Mouse (Mus musculus): ENCODE data around the gene Eomes. TPM values are rescaled to one million over a fixed set of nuclear protein-coding genes. Genes with fewer than 3 reads are reported as not detected.

Eomes gene
- polyA plus RNA-seq, 1 experiment from 2014 or later = 0.25 TPM

DNA sequence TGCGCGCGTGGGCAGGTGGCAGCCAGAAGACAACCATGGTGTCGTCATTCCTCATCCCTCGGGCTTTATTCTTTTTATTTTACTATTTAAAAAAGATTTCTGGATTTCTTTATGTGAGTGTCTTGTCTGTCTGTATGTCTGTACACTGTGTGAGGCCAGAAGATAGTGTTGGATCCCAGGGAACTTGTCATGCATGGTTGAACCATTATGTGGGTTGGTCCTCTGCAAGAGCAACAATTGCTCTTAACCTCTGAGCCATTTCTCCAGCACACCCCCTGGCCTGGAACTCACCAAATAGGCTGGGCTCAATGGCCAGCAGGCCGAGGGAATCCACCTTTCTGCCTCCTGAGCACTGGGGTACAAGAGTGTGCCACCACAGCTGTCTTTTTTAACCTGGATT is 29.5 kb downstream of the Eomes start:
- peak overlapping the region; percentile 90; the same call in 1 of the 2 replicates for H3K4me3 ChIP-seq
- H3K36me3 ChIP-seq = no peaks in the 10 kb centered on the region
- peak overlapping the region; percentile 99 for H3K4me2 ChIP-seq (replicated peaks)
- no peaks in the 10 kb centered on the region for H3K27me3 ChIP-seq
- H3K27ac ChIP-seq = no peak overlapping the region
- no peaks in the 10 kb centered on the region for H3K9me3 ChIP-seq (replicated peaks)
- peak overlapping the region; percentile 93 for H3K9ac ChIP-seq
- ATAC-seq (ENCODE audit: low FRiP score) = no peak
- 72% methylated on average over 6 of the region's 6 CpGs for WGBS
- peaks cover 35% of the 10 kb centered on the region for H3K4me1 ChIP-seq

DNA sequence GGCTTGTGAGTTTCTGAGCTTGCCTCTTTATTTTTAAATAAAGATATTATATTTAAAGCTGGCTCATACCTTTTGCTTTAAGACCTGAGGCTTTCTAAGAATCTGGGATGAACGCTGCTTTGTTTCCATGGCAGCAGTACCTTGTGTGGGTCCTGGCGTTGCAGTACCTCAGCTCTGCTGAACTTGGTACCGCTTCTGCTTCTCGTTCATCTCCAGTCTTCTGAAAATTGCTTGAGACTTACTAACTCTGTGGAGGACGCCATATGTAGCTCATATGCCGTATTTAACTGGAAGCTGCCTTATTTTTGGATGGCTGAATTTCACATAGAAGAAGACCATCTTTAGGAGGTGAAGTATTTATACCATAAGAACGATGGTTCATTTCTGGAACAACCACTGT is 30.6 kb downstream of the Eomes start:
- no peak overlapping the region for H3K27ac ChIP-seq
- H3K4me3 ChIP-seq = no peak overlapping the region
- 92% methylated on average over 7 of the region's 7 CpGs for WGBS
- H3K27me3 ChIP-seq = no peaks in the 10 kb centered on the region
- H3K9me3 ChIP-seq (replicated peaks) = no peaks in the 10 kb centered on the region
- peaks cover 35% of the 10 kb centered on the region for H3K4me1 ChIP-seq
- no peaks in the 10 kb centered on the region for H3K36me3 ChIP-seq
- ATAC-seq (ENCODE audit: low FRiP score) = no peak
- H3K9ac ChIP-seq = no peak overlapping the region
- no peak overlapping the region for H3K4me2 ChIP-seq (replicated peaks)

DNA sequence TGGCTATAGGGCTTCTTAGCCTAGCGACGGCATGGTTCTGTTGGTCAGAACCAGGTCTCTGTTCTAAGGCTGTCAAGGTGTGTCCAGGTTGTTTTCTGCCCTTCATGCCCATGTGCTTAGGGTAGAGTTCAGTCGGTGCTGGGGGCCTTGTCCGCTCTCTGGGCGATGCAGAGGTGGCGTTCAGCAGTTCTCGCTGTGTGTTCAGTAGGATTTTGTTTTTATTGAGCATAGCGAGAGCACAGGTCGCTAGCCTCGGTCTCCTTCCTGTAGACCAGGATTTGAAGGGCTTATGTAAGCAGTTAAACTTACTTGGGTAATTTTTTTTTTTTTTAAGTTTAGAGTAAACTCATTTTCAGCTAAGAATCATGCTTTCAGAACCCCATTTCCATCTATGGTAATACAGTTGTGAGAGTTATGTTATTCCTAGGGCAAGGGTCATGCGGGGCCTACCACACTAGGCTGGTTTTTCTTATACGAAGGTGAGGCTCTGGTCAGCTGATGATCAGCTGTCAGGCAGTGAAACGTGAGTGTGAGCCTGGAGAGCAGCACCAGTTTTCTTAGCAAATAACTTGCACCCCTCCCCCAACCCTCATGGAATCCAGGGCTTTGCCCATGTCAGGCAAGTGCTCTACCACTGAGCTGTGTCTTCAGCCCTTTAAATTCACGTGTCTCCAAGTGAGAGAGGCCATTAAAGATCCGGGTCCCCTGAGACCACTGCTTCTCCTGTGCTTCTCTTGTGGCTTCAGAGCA is 33.1 kb downstream of the Eomes start:
- H3K9me3 ChIP-seq (replicated peaks) = no peaks in the 10 kb centered on the region
- peaks cover 35% of the 10 kb centered on the region for H3K4me1 ChIP-seq
- no peak overlapping the region for H3K4me2 ChIP-seq (replicated peaks)
- no peaks in the 10 kb centered on the region for H3K27me3 ChIP-seq
- H3K9ac ChIP-seq = no peak overlapping the region
- no peak overlapping the region for H3K27ac ChIP-seq
- H3K4me3 ChIP-seq = no peak overlapping the region
- no peak for ATAC-seq (ENCODE audit: low FRiP score)
- peaks cover 12% of the 10 kb centered on the region for H3K36me3 ChIP-seq
- 78% methylated on average over 15 of the region's 15 CpGs for WGBS

DNA sequence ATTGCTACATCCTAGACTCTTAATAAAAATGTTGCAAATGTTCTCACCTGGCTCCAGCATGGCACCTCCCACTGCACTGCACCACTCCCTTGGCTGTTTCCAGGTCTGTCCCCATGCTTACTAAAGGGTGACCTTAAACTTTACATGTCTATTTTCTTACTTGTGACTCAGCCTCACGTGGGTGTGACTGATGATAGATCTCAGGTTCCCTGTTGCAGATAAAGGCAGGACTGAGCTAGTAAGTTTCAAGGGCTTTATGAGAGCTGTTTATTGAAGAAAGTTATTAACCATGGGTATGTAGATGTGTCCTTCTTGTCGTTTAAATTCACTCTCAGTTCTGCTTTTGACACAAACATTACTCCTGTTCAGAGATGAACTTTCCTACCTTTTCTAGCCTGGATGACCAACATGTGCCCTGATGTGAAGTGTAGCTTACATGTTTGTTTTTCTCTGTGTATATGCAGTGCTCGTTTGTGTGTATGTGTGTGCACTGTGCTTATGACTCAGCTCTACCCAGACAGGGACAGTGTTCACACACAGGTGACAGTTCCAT is 34.7 kb downstream of the Eomes start:
- ATAC-seq (ENCODE audit: low FRiP score) = no peak
- peaks cover 24% of the 10 kb centered on the region for H3K4me1 ChIP-seq
- H3K4me2 ChIP-seq (replicated peaks) = no peak overlapping the region
- H3K9me3 ChIP-seq (replicated peaks) = no peaks in the 10 kb centered on the region
- H3K4me3 ChIP-seq = no peak overlapping the region
- WGBS = 81% methylated on average over 3 of the region's 3 CpGs
- H3K36me3 ChIP-seq = peaks cover 14% of the 10 kb centered on the region
- H3K9ac ChIP-seq = no peak overlapping the region
- H3K27me3 ChIP-seq = no peaks in the 10 kb centered on the region
- no peak overlapping the region for H3K27ac ChIP-seq

DNA sequence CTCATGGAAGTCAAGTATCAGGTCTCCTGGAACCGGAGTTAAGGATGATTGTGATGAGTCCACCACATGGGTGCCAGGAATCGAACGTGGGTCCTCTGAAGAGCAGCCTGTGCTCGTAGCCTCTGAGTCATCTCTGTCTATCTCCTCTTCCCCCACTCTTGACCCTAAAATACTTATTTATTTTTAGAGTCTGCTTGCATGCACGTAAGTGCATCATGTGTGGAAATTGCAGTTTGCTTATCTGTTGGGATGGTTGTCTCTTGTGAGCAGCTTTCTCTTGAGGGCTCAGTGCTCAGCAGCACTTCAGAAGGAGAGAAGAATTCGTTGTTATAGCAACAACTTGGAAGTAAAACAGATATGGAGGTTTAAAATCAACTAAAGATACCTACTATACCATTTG is 37.5 kb downstream of the Eomes start:
- Histone ChIP-seq H3K27me3 (no peaks in the 10 kb centered on the region), H3K36me3 (peaks cover 14% of the 10 kb centered on the region), H3K4me3 (no peak overlapping the region), H3K27ac (no peak overlapping the region), H3K9ac (no peak overlapping the region), H3K4me1 (peaks cover 18% of the 10 kb centered on the region), H3K9me3 (replicated peaks) (no peaks in the 10 kb centered on the region), H3K4me2 (replicated peaks) (no peak overlapping the region)
- WGBS = 93% methylated on average over 6 of the region's 6 CpGs
- ATAC-seq (ENCODE audit: low FRiP score) = no peak

DNA sequence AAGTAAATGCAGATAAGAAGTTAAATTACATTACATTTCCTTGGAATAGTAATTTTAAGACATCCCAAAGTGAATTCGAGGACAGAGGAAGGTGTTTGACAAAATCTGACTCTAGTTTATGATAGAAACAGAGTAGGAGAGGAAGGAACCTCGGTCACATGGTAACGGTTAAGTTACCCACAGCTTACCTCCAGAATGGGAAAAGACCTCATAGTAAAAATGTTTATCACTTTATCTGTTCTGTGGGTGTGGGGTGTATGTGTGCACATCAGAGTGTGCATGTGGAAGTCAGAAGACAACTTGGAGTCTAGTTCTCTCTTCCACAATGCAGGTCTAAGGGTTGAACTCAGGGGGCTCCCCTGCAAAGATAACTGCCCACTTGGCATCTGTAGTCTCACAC is 38.1 kb downstream of the Eomes start:
- WGBS = 94% methylated on average over 3 of the region's 3 CpGs
- H3K9ac ChIP-seq = no peak overlapping the region
- H3K4me3 ChIP-seq = no peak overlapping the region
- H3K9me3 ChIP-seq (replicated peaks) = no peaks in the 10 kb centered on the region
- peaks cover 13% of the 10 kb centered on the region for H3K4me1 ChIP-seq
- no peak overlapping the region for H3K27ac ChIP-seq
- no peaks in the 10 kb centered on the region for H3K27me3 ChIP-seq
- no peak overlapping the region for H3K4me2 ChIP-seq (replicated peaks)
- ATAC-seq (ENCODE audit: low FRiP score) = no peak
- peaks cover 14% of the 10 kb centered on the region for H3K36me3 ChIP-seq

DNA sequence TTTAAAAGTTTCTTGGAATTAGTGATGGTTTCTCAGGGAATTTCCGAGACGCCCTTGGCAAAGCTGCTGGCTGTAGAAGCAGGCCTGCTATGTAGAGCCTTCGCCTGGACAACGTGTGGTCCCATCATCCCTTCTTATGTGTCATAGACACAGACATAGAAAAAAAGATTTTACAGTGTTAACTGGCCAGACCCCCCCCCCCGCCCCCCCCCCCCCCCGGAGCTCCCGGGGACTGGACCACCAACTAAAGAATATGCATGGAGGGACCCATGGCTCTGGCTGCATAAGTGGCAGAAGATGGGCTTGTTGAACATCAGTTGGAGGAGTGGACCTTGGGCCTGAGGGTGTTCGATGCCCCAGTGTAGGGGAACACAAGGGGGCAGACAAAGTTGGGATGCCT is 39.6 kb downstream of the Eomes start:
- Histone ChIP-seq H3K4me2 (replicated peaks) (no peak overlapping the region), H3K9me3 (replicated peaks) (no peaks in the 10 kb centered on the region), H3K27me3 (no peaks in the 10 kb centered on the region), H3K4me3 (no peak overlapping the region), H3K27ac (no peak overlapping the region), H3K36me3 (peaks cover 17% of the 10 kb centered on the region), H3K4me1 (peaks cover 11% of the 10 kb centered on the region), H3K9ac (no peak overlapping the region)
- WGBS = 80% methylated on average over 7 of the region's 8 CpGs
- no peak for ATAC-seq (ENCODE audit: low FRiP score)

DNA sequence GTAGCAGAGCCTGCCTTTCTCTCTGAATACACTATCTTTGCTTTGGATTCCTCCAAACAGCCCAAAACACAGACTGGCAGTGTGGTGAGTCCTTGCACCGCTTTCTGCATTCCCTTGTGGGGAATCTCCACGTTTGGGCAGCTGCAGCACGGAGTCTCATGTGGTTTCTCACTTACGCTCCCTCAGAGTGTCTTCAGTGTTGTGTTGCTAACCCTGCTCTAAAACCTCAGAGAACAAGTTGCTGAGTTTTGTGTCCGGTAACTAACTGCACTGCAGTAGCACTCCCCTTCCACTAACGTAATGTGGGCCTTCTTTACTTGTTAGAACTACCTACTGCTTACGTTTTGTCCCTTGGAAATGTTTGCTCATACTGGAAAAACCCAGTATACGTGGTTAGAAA is 41.1 kb downstream of the Eomes start:
- no peak overlapping the region for H3K4me3 ChIP-seq
- H3K9me3 ChIP-seq (replicated peaks) = no peaks in the 10 kb centered on the region
- WGBS = 64% methylated on average over 8 of the region's 8 CpGs
- no peak overlapping the region for H3K9ac ChIP-seq
- peaks cover 27% of the 10 kb centered on the region for H3K36me3 ChIP-seq
- ATAC-seq (ENCODE audit: low FRiP score) = no peak
- peaks cover 11% of the 10 kb centered on the region for H3K4me1 ChIP-seq
- H3K27ac ChIP-seq = no peak overlapping the region
- H3K4me2 ChIP-seq (replicated peaks) = no peak overlapping the region
- H3K27me3 ChIP-seq = no peaks in the 10 kb centered on the region

DNA sequence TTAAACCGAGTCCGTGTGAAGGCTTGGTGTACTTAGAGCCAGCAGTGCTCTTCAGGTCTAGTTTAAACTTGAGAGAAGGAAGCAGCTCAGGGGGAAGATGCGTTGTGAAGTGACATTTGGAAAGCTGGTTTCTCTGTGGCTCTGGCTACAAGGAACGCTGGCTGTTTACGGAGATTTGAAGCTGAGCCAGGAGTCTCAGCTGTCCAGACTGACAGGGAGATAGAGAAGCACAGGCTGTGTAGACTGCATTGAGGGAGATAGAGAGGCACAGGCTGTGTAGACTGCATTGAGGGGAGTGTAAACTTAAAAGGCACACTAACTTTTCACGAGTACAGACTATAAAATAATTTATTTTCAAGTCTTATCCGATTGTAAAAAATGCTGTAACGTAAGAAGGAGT is 42.0 kb downstream of the Eomes start:
- ATAC-seq (ENCODE audit: low FRiP score) = no peak
- H3K27ac ChIP-seq = no peak overlapping the region
- WGBS = 68% methylated on average over 8 of the region's 8 CpGs
- H3K4me1 ChIP-seq = peaks cover 11% of the 10 kb centered on the region
- H3K36me3 ChIP-seq = peaks cover 27% of the 10 kb centered on the region
- no peaks in the 10 kb centered on the region for H3K27me3 ChIP-seq
- H3K4me3 ChIP-seq = no peak overlapping the region
- H3K9me3 ChIP-seq (replicated peaks) = no peaks in the 10 kb centered on the region
- no peak overlapping the region for H3K4me2 ChIP-seq (replicated peaks)
- no peak overlapping the region for H3K9ac ChIP-seq

DNA sequence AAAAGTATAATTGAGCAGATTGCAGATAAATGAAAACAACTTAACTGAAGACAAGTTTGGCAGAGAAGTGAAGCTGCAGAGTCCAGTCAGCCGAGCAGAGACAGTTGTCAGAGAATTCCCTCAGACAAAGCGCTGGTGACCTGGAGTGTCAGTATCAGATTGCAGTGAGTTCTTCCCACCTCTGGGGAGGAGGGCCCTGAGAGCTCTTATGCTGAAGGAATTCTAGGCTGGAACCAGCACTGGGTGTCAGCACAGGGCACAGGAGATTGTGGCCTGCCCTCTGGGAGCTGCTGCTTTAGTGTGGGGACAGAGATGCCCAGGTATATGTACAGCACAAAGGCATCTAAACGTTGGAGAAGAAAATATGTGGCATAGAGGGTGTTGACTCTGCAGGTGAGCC is 42.8 kb downstream of the Eomes start:
- no peaks in the 10 kb centered on the region for H3K9me3 ChIP-seq (replicated peaks)
- H3K4me2 ChIP-seq (replicated peaks) = no peak overlapping the region
- WGBS = 27% methylated on average over 3 of the region's 3 CpGs
- ATAC-seq (ENCODE audit: low FRiP score) = no peak
- no peak overlapping the region for H3K9ac ChIP-seq
- no peaks in the 10 kb centered on the region for H3K27me3 ChIP-seq
- peaks cover 11% of the 10 kb centered on the region for H3K4me1 ChIP-seq
- H3K27ac ChIP-seq = no peak overlapping the region
- peaks cover 19% of the 10 kb centered on the region for H3K36me3 ChIP-seq
- H3K4me3 ChIP-seq = no peak overlapping the region

DNA sequence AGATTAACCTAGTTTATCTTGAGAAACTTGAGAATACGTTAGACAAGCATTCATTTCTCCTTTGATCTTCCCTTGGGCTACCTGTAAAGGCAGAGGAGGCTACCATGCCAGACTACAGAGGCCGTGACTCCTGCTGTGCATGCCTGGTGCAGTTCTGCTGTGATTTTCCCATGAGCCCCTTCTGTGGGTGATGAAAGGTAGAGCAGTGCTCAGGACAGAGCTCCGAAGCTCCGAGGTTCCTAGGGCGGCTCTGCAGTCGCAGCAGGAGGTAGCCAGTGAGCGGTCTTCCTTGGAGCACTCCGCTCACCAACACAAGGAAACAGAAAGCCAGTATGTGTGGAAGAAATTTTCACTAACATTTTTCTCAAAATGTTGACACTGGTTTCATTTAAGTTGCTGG is 43.6 kb downstream of the Eomes start:
- no peak overlapping the region for H3K4me3 ChIP-seq
- no peaks in the 10 kb centered on the region for H3K9me3 ChIP-seq (replicated peaks)
- whole genome bisulfite sequencing = 59% methylated on average over 8 of the region's 8 CpGs
- peaks cover 23% of the 10 kb centered on the region for H3K36me3 ChIP-seq
- ATAC-seq (ENCODE audit: low FRiP score) = no peak
- H3K4me1 ChIP-seq = peaks cover 11% of the 10 kb centered on the region
- H3K4me2 ChIP-seq (replicated peaks) = no peak overlapping the region
- no peak overlapping the region for H3K9ac ChIP-seq
- H3K27ac ChIP-seq = no peak overlapping the region
- H3K27me3 ChIP-seq = no peaks in the 10 kb centered on the region

DNA sequence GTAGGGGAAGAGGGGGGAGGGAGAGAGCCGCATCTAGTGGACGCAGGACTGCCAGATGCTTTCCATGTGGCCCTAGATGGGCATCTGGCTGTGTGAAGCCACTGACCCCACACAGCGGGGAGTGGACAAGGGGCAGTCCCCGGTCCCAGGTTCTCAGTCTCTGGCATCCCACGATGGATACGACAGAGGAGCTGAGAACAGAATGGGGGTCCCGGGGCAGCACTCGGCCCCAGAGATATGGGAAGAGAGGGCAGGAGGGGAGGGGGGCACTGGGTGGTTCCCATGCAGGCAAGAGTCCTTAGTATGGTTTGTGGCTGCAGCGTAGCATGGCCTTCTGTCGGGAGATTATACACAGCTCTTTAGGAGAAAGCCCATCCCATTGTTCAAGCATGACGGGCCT is 45.7 kb downstream of the Eomes start:
- 75% methylated on average over 11 of the region's 11 CpGs for WGBS
- Histone ChIP-seq H3K9ac (no peak overlapping the region), H3K4me2 (replicated peaks) (no peak overlapping the region), H3K9me3 (replicated peaks) (no peaks in the 10 kb centered on the region), H3K4me1 (peaks cover 7% of the 10 kb centered on the region; the same call in 1 of the 2 replicates), H3K27ac (no peak overlapping the region), H3K27me3 (no peaks in the 10 kb centered on the region), H3K36me3 (peaks cover 39% of the 10 kb centered on the region), H3K4me3 (no peak overlapping the region)
- ATAC-seq (ENCODE audit: low FRiP score) = no peak

DNA sequence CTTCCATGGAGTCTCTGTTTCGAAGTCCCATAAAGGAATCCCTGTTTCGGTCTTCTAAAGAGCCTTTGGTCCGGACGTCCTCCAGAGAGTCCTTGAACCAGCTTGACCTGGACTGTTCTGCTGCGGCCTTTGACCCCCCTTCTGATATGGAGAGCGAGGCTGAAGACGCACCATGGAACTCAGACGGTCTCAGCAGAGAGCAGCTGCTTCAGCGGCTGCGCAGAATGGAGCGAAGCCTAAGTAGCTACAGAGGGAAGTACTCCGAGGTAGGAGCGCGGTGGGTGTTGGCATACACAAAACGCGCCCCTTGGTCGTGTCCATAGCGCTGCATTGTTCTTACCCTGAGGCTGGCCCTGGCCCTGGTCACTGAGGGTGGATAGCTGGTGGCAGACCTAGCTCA is 49.0 kb downstream of the Eomes start:
- no peaks in the 10 kb centered on the region for H3K9me3 ChIP-seq (replicated peaks)
- no peak overlapping the region for H3K4me2 ChIP-seq (replicated peaks)
- H3K4me1 ChIP-seq = no peaks in the 10 kb centered on the region
- H3K4me3 ChIP-seq = no peak overlapping the region
- ATAC-seq (ENCODE audit: low FRiP score) = no peak
- no peak overlapping the region for H3K27ac ChIP-seq
- no peak overlapping the region for H3K9ac ChIP-seq
- no peaks in the 10 kb centered on the region for H3K27me3 ChIP-seq
- 89% methylated on average over 18 of the region's 18 CpGs for WGBS
- peaks cover 72% of the 10 kb centered on the region for H3K36me3 ChIP-seq
